17 mouse cellular contexts compared by ENCODE assay signal in the genomic region with DNA sequence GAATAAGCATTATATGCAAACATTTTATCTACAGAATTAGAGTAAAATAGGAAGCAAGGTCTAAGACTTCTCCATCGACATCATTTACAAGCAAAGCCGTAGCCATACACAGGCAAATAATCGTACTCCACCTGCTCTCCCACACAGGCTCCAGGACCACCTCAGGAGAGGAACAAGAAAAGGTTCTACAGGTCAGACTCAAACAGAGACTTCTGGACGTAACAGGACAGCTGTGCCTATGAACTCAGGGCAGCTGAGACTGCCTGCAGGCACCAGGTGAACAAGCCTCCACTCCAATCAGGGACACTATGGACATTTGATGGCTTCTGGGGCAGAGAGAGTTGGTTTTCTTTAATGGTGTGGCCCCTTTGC.
"Had no signal": no experiment of that assay in that cellular context is flagged by ENCODE, and none has a peak within 500 bp of the region (broad histone marks: within the 10 kb centered on the region; RNA-seq: fewer than 3 reads in every experiment).

No protein-coding gene starts in this region.

- ATAC-seq: midbrain, embryonic 13.5 days; midbrain, embryonic 16.5 days had no signal

- H3K4me1 ChIP-seq: midbrain, embryonic 10.5 days; midbrain, embryonic 13.5 days; neural tube, embryonic 13.5 days; neural tube, embryonic 15.5 days; stomach, embryonic 15.5 days had no signal

- H3K9me3 ChIP-seq: midbrain, embryonic 10.5 days; midbrain, embryonic 13.5 days; neural tube, embryonic 13.5 days; neural tube, embryonic 15.5 days; stomach, embryonic 15.5 days had no signal

- H3K27ac ChIP-seq: midbrain, embryonic 10.5 days; midbrain, embryonic 13.5 days; neural tube, embryonic 13.5 days; neural tube, embryonic 15.5 days; stomach, embryonic 15.5 days; stomach, postnatal 0 days had no signal

- H3K4me2 ChIP-seq: lung, embryonic 14.5 days; midbrain, embryonic 13.5 days; neural tube, embryonic 13.5 days; neural tube, embryonic 15.5 days; stomach, embryonic 15.5 days had no signal

- H3K4me3 ChIP-seq: midbrain, embryonic 10.5 days; midbrain, embryonic 13.5 days; myocyte; neural tube, embryonic 13.5 days; neural tube, embryonic 15.5 days; stomach, embryonic 15.5 days had no signal

- H3K27me3 ChIP-seq: midbrain, embryonic 13.5 days; neural tube, embryonic 13.5 days; neural tube, embryonic 15.5 days; stomach, embryonic 15.5 days had no signal

- DNase-seq: lung, adult 18-20 months; lung, embryonic 14.5 days; lung, postnatal 10 days; lung, postnatal 4 days; retina, postnatal 1 day; right cerebral cortex, adult 18-20 months; thymus, adult 2 months; thymus, postnatal 25 days; thymus, postnatal 4 days had no signal

- H3K9ac ChIP-seq: lung, embryonic 14.5 days; midbrain, embryonic 13.5 days; neural tube, embryonic 13.5 days; neural tube, embryonic 15.5 days; stomach, embryonic 15.5 days had no signal
